Mouse (Mus musculus): Measurements from ENCODE around the gene Astn1.

GRCm38 (mm10) chr1:158581806-158582205 is 219.7 kb downstream of the Astn1 start:
- TF ChIP-seq POLR2A (IDR thresholded peaks at IDR 0.05; ENCODE audit: insufficient read depth, low read depth, low read length) (no peak), EP300 (IDR thresholded peaks at IDR 0.05; ENCODE audit: insufficient read depth, low read depth, low read length) (no peak), CTCF (IDR thresholded peaks at IDR 0.05) (no peak)

Measured in heart, adult 2 months (tissue).